Mouse (Mus musculus) liver, adult 2 months (tissue): ENCODE measurements around the gene Trpc2.

Experiments used
- CTCF ChIP-seq: fragments of 200-500 bp; IDR thresholded peaks from 2 replicates; pipeline ENCODE4 v1.5.1; 2011; ENCODE audit warnings: low read depth, low read length, control low read depth
- POLR2A ChIP-seq: fragments of 200-500 bp; IDR thresholded peaks from 2 replicates; pipeline ENCODE4 v1.6.1; 2011; ENCODE audit warnings: low read length, control low read depth; ENCODE audit not compliant: insufficient read depth; ENCODE audit errors: extremely low read depth

GRCm38 (mm10) chr7:102137898-102138297 lies 55.0 kb downstream of the Trpc2 start:
- no peak for TF ChIP-seq CTCF
- no peak for TF ChIP-seq POLR2A
